In genomic region chr12:46878164-46878563, GRCm38 (mm10) we compare ENCODE assay signal across 22 mouse cellular contexts. TPM values are rescaled to one million over a fixed set of nuclear protein-coding genes. Genes with fewer than 3 reads are reported as not detected.
DNase-seq lines count a peak whose midpoint lies in the region; ATAC-seq lines count a peak whose summit lies in the region.
"Had no signal": no experiment of that assay in that cellular context is flagged by ENCODE, and none has a peak within 500 bp of the region (broad histone marks: within the 10 kb centered on the region; RNA-seq: fewer than 3 reads in every experiment).

No protein-coding gene starts in this region.

- WGBS in midbrain, embryonic 11.5 days: 89% methylated on average over 3 of the region's 3 CpGs
- WGBS in midbrain, embryonic 10.5 days: 89% methylated on average over 3 of the region's 3 CpGs

- no peaks in the 10 kb centered on the region for H3K4me1 ChIP-seq in midbrain, embryonic 11.5 days (ENCODE audit: control insufficient read depth, insufficient read depth, low read length)
- no peaks in the 10 kb centered on the region for H3K4me1 ChIP-seq in midbrain, embryonic 10.5 days

- peak; percentile 55 for DNase-seq in heart, adult 11 months
- no peak for DNase-seq in heart, adult 8-10 months (ENCODE audit: low spot score)
- peak; percentile 84 for DNase-seq in midbrain, embryonic 11.5 days (ENCODE audit: low spot score, missing footprints)
- DNase-seq in midbrain, embryonic 10.5 days (ENCODE audit: low spot score): no peak
- peak; percentile 1 for DNase-seq in ZHBTc4 (ENCODE audit: low read depth, low spot score)
- DNase-seq: adrenal gland, adult 2 months; adrenal gland, adult 8-10 months; adrenal gland, postnatal 10 days; adrenal gland, postnatal 14 days; adrenal gland, postnatal 25 days; adrenal gland, postnatal 36 days; B cell, adult 2 months; cerebellum, adult 11 months; cerebellum, adult 11-12 months; cerebellum, adult 18-20 months; cerebellum, adult 2 months had no signal

- no peak overlapping the region for H3K27ac ChIP-seq in midbrain, embryonic 11.5 days (ENCODE audit: low read depth, low read length)
- no peak overlapping the region for H3K27ac ChIP-seq in midbrain, embryonic 10.5 days (replicated peaks)

- no peak for ATAC-seq in midbrain, embryonic 11.5 days (ENCODE audit: low FRiP score)
- ATAC-seq in megakaryocyte progenitor cell, adult 5-6 weeks (replicated peaks; ENCODE audit: poor library complexity): no peak
- ATAC-seq: activated CD4-positive, CD25-positive, alpha-beta regulatory T cell, adult 4 months; CD4-positive, CD25-positive, alpha-beta regulatory T cell, adult 4 months; Patski had no signal

- H3K9me3 ChIP-seq in midbrain, embryonic 11.5 days (ENCODE audit: control insufficient read depth, low read length): no peaks in the 10 kb centered on the region
- H3K9me3 ChIP-seq in midbrain, embryonic 10.5 days (replicated peaks): no peaks in the 10 kb centered on the region
- H3K9me3 ChIP-seq: G1E had no signal

- H3K9ac ChIP-seq in midbrain, embryonic 11.5 days (ENCODE audit: low read length): no peak overlapping the region

- H3K36me3 ChIP-seq in midbrain, embryonic 11.5 days (ENCODE audit: control insufficient read depth, insufficient read depth, low read length): no peaks in the 10 kb centered on the region
- H3K36me3 ChIP-seq in midbrain, embryonic 10.5 days: no peaks in the 10 kb centered on the region
- H3K36me3 ChIP-seq: G1E had no signal

- H3K27me3 ChIP-seq in midbrain, embryonic 11.5 days (ENCODE audit: control insufficient read depth, insufficient read depth, low read length): no peaks in the 10 kb centered on the region
- H3K27me3 ChIP-seq in midbrain, embryonic 10.5 days (ENCODE audit: low read depth, poor library complexity, severe bottlenecking): no peaks in the 10 kb centered on the region
- H3K27me3 ChIP-seq: CH12.LX had no signal

- H3K4me3 ChIP-seq in midbrain, embryonic 11.5 days (ENCODE audit: low read depth, low read length): no peak overlapping the region
- H3K4me3 ChIP-seq in midbrain, embryonic 10.5 days: no peak overlapping the region

- no peak overlapping the region for H3K4me2 ChIP-seq in midbrain, embryonic 11.5 days

RNA-seq across cellular contexts. Expression of gene Nova1, which starts 59.4 kb away (rescaled TPM):
- 1 to 10 TPM; 3.3 to 4.6 (median 4.3) TPM for total RNA-seq in heart, adult 8-10 months (2022)
- polyA plus RNA-seq in midbrain, embryonic 11.5 days (2014; fragmentation: Nextera tagmentation; extraction: Ambion mirVana): 39.4 and 40.0 TPM in 2 replicates
- polyA plus RNA-seq in midbrain, embryonic 10.5 days (2016; fragmentation: Nextera tagmentation; extraction: Ambion mirVana): 13.3 and 22.4 TPM in 2 replicates
- total RNA-seq in megakaryocyte progenitor cell, adult 5-6 weeks (2015): not detected in 2 replicates
- not detected in 2 replicates for total RNA-seq in megakaryocyte progenitor cell, adult 5-6 weeks (2017)
- total RNA-seq: CH12.LX had no signal
- polyA plus RNA-seq: activated CD4-positive, CD25-positive, alpha-beta regulatory T cell, adult 4 months had no signal

Comparison
In these comparisons a context has a peak if more than half of its experiments do, and no peak if none do; other contexts are left out.
1. DNase-seq: peak in heart, adult 11 months (single experiment), midbrain, embryonic 11.5 days (single experiment) and ZHBTc4 (single experiment); none in heart, adult 8-10 months (single experiment) and midbrain, embryonic 10.5 days (single experiment).
2. RNA of gene Nova1, which starts 59.4 kb away (total RNA-seq): 3.3 to 4.6 TPM in heart, adult 8-10 months; not detected in megakaryocyte progenitor cell, adult 5-6 weeks; every median in the first group is over 4 times any median in the second.